Mouse (Mus musculus) cortical plate, adult 2 months (tissue): ENCODE results near the gene Tmem51. TPM values are rescaled to one million over a fixed set of nuclear protein-coding genes. Genes with fewer than 3 reads are reported as not detected.

Experiments
- H3K27ac ChIP-seq: fragments of 200-500 bp; 2 replicates; pipeline ENCODE4 v1.5.1; 2012; ENCODE audit warnings: low read length, control low read depth, inconsistent platforms; ENCODE audit not compliant: insufficient read depth
- H3K4me1 ChIP-seq: fragments of 200-500 bp; 2 replicates; pipeline ENCODE4 v1.6.1; 2011; ENCODE audit warnings: low read length; ENCODE audit not compliant: control insufficient read depth, insufficient read depth
- H3K4me3 ChIP-seq: fragments of 200-500 bp; 2 replicates; pipeline ENCODE4 v1.5.1; 2011; ENCODE audit warnings: mild to moderate bottlenecking, low read length, control low read depth; ENCODE audit not compliant: insufficient read depth
- CTCF ChIP-seq: fragments of 200-500 bp; IDR thresholded peaks from 2 replicates; pipeline ENCODE4 v1.5.1; 2011; ENCODE audit warnings: mild to moderate bottlenecking, control low read depth, low read length; ENCODE audit not compliant: insufficient read depth; ENCODE audit errors: extremely low read depth
- POLR2A ChIP-seq: fragments of 200-500 bp; IDR thresholded peaks from 2 replicates; pipeline ENCODE4 v1.6.1; 2011; ENCODE audit warnings: mild to moderate bottlenecking, low read length, control low read depth; ENCODE audit not compliant: insufficient read depth; ENCODE audit errors: extremely low read depth
- polyA plus RNA-seq: library from polyadenylated mRNA; depleted of rRNA; stranded (reverse); fragments of >200 nt; gene quantifications from 2 replicates; pipeline ENCODE4 v1.2.3, GENCODE M21; 2012

Gene Tmem51
- polyA plus RNA-seq, 1 experiment, result 8.4 TPM

GRCm38 (mm10) chr4:142074060-142074732, 9.9 kb downstream of the Tmem51 start:
- H3K4me1 ChIP-seq, result no peaks in the 10 kb centered on the region; the same call in 1 of the 2 replicates
- H3K27ac ChIP-seq, result no peak overlapping the region
- TF ChIP-seq POLR2A (no peak), CTCF (no peak)
- H3K4me3 ChIP-seq, result no peak overlapping the region

DNA sequence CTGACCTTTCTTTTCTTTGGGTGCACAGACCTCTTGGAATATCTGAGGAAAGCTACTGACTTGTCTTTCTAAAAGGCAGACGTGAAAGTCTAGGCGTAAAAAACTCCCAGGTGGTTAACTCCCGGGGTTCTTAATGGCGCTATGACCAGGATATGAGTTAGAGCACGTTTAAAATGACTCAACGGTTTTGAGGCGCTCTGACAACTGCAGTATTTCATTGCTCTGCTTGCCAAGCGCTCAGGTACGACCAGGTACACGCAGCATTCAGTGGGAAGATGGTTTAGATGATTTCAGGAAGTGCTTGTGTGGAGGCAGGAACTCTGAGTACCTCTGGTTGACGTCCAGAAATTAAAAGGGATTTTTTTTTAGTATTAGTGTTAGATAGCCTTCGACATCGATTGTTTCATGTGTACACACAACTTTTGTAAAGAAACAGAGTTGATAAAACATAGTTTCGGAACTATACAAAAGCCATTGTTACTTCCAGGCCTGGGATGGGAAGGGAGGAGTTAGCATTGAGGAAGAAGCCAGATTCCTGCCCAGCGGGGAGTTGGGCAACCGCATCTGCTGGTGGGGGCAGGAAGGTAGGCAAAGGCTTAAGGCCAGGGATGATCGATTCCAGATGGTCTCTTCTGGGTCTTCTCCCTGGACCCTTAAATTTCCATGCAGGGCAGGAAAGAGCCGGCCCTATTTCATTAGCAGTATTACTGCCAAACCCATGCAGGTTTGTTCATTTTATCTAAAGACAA, 12.7 kb downstream of the Tmem51 start:
- TF ChIP-seq CTCF (no peak), POLR2A (no peak)
- peak overlapping the region; percentile 61; the same call in 1 of the 2 replicates for H3K27ac ChIP-seq
- no peak overlapping the region for H3K4me3 ChIP-seq
- H3K4me1 ChIP-seq, result no peaks in the 10 kb centered on the region

- TF ChIP-seq POLR2A (no peak), CTCF (no peak)
- H3K27ac ChIP-seq, result peak overlapping the region; percentile 61; the same call in 1 of the 2 replicates
- H3K4me1 ChIP-seq, result no peaks in the 10 kb centered on the region
- no peak overlapping the region for H3K4me3 ChIP-seq
These were observed 13.3 kb downstream of the Tmem51 start for GRCm38 (mm10) chr4:142070840-142071239.

DNA sequence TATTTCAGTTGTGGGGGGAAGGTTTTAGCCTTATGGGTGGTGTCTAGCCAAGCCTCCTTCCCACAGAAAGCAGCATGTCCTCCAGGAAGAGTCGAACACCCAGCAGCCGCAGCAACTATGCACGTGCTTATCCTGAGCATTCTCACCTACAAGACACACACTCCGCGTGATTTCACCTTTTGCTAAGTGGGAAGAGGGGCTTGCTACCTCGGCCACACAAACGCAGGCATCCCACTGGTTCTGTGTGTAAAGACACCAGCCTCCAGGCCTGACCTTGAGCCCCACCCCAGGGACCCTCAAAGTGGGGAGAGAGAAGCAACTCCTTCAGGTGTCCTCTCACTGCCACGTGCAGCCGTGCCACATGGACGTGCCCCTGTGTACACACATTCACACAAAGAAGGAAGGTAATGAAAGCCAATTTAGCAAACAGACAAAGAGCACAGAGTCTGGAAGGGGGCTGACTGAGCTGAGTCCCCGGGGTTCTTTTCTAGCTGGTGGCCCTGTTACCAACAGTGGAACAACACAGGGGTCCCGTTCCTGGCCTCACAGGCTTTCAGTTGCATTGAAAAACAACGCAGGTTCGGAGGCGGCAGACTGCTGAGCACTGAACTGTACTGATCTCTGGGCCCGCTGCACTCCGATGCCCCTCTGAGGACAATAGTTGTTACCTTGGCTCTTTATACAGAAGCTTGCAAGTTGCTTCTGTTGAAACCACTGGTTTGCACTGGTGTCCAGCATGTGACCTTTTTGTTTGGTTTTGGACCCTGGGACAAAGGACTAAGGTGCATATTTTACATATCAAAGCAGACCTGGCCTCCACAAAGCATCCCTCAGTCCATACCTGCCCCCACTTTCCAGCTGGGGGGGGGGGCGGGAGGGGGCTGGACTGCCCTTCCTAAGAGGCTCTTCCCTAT, 14.9 kb downstream of the Tmem51 start:
- Histone ChIP-seq H3K27ac (no peak overlapping the region), H3K4me3 (no peak overlapping the region), H3K4me1 (no peaks in the 10 kb centered on the region)
- TF ChIP-seq CTCF (no peak), POLR2A (no peak)

DNA sequence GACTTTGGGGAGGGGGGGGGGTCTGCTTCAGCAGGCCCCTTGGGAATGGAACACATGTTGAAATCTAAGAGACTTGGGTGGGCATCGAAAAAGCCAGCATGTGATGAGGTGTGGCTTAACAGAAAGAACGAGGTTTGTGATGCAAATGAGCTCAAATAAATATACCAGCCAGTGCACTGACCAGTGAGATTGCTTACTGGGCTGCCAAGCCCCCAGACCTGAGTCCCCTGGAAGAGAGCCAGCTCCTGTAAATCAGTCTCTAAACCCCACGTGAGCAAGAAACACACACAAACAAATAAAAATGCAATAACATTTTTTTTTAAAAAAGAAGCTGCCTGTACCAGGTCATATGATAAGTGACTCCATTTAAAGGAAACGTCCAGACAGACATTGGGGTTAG, 17.5 kb downstream of the Tmem51 start:
- H3K4me3 ChIP-seq, result no peak overlapping the region
- TF ChIP-seq POLR2A (no peak), CTCF (no peak)
- no peaks in the 10 kb centered on the region for H3K4me1 ChIP-seq
- 0 out of 2 replicates have a peak overlapping the region, but pooled peaks have one; percentile 10 for H3K27ac ChIP-seq

GRCm38 (mm10) chr4:142065835-142066234, 18.3 kb downstream of the Tmem51 start:
- Histone ChIP-seq H3K4me1 (no peaks in the 10 kb centered on the region), H3K4me3 (no peak overlapping the region), H3K27ac (0 out of 2 replicates have a peak overlapping the region, but pooled peaks have one; percentile 10)
- TF ChIP-seq CTCF, result no peak
- no peak for TF ChIP-seq POLR2A

GRCm38 (mm10) chr4:142065270-142065669, 18.8 kb downstream of the Tmem51 start:
- Histone ChIP-seq H3K27ac (no peak overlapping the region), H3K4me1 (no peaks in the 10 kb centered on the region), H3K4me3 (no peak overlapping the region)
- TF ChIP-seq CTCF, result no peak

- H3K4me3 ChIP-seq, result no peak overlapping the region
- H3K27ac ChIP-seq, result no peak overlapping the region
- H3K4me1 ChIP-seq, result no peaks in the 10 kb centered on the region
- TF ChIP-seq POLR2A (no peak), CTCF (no peak)
These were observed 19.4 kb downstream of the Tmem51 start for GRCm38 (mm10) chr4:142064582-142065228.

- Histone ChIP-seq H3K4me1 (no peaks in the 10 kb centered on the region), H3K4me3 (no peak overlapping the region), H3K27ac (no peak overlapping the region)
- TF ChIP-seq POLR2A (no peak), CTCF (no peak)
These were observed 21.0 kb downstream of the Tmem51 start for GRCm38 (mm10) chr4:142063057-142063534.
